Mouse (Mus musculus) lung, embryonic 15.5 days (tissue): ENCODE results near the gene Gm10961. TPM values are rescaled to one million over a fixed set of nuclear protein-coding genes. Genes with fewer than 3 reads are reported as not detected.

ENCODE experiments used
- ATAC-seq: fragments of 200-750 bp; cut with Nextera tagmentation; 2 replicates; pipeline ENCODE4 v1.8.0; 2017; ENCODE audit warnings: moderate number of reproducible peaks, borderline replicate concordance; ENCODE audit not compliant: low FRiP score, low TSS enrichment; ENCODE audit errors: extremely low read depth
- H3K27ac ChIP-seq: fragments of 300-500 bp; sonication (generic); 2 replicates; pipeline ENCODE4 v1.5.1; 2015; ENCODE audit warnings: moderate library complexity, mild to moderate bottlenecking, inconsistent platforms
- H3K27me3 ChIP-seq: fragments of 300-500 bp; sonication (generic); 2 replicates; pipeline ENCODE4 v1.6.1; 2015; ENCODE audit warnings: inconsistent platforms
- H3K36me3 ChIP-seq: fragments of 300-500 bp; sonication (generic); 2 replicates; pipeline ENCODE4 v1.6.1; 2015; ENCODE audit warnings: inconsistent platforms
- H3K4me1 ChIP-seq: fragments of 300-500 bp; sonication (generic); 2 replicates; pipeline ENCODE4 v1.6.1; 2015; ENCODE audit warnings: inconsistent platforms
- H3K4me2 ChIP-seq: fragments of 300-500 bp; sonication (generic); 2 replicates; pipeline ENCODE4 v1.6.1; 2015; ENCODE audit warnings: inconsistent platforms, mild to moderate bottlenecking, moderate library complexity
- H3K4me3 ChIP-seq: fragments of 300-500 bp; sonication (generic); 2 replicates; pipeline ENCODE4 v1.5.1; 2015; ENCODE audit warnings: mild to moderate bottlenecking, inconsistent platforms
- H3K9ac ChIP-seq: fragments of 300-500 bp; sonication (generic); 2 replicates; pipeline ENCODE4 v1.6.1; 2015; ENCODE audit warnings: inconsistent platforms
- H3K9me3 ChIP-seq: fragments of 300-500 bp; sonication (generic); 2 replicates; pipeline ENCODE4 v1.6.1; 2016; ENCODE audit warnings: inconsistent platforms
- WGBS: fragments of 180-500 bp; shearing (Covaris S2); methylation state at CpG from one replicate; pipeline ENCODE4 v1.1.7; 2015; 5-methylcytosine and 5-hydroxymethylcytosine counted together
- polyA plus RNA-seq: library from polyadenylated mRNA; unstranded; fragments of >200 nt; fragmentation: Nextera tagmentation; extraction: Ambion mirVana; gene quantifications from 2 replicates; pipeline ENCODE4 v1.2.1, GENCODE M21; 2015

Gene Gm10961
- polyA plus RNA-seq, 1 experiment from 2014 or later, result not detected

DNA sequence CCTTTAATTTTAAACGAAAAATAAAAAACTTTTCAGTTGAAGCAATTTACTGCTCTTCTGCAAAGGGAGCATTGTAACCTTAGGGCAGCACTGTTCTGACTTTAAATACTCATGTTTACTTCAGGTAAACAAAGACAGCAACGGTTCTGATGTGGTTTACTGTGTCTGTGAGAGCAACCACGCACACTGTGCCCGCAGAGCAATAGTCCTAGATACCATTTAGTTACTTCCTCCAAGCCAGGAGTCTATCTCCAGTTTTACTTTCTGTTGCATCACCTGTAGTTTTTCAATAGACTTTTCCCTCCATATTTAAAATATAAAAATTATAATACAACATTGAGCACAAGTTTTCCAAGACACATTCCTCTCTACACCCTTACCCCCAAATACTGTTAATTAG lies 39.4 kb downstream of the Gm10961 start:
- Histone ChIP-seq H3K27me3 (no peaks in the 10 kb centered on the region), H3K27ac (no peak overlapping the region), H3K9ac (no peak overlapping the region), H3K36me3 (peaks cover 88% of the 10 kb centered on the region), H3K4me1 (no peaks in the 10 kb centered on the region), H3K4me2 (no peak overlapping the region), H3K9me3 (no peaks in the 10 kb centered on the region), H3K4me3 (no peak overlapping the region)
- no peak for ATAC-seq
- WGBS, result 79% methylated on average over 4 of the region's 4 CpGs

DNA sequence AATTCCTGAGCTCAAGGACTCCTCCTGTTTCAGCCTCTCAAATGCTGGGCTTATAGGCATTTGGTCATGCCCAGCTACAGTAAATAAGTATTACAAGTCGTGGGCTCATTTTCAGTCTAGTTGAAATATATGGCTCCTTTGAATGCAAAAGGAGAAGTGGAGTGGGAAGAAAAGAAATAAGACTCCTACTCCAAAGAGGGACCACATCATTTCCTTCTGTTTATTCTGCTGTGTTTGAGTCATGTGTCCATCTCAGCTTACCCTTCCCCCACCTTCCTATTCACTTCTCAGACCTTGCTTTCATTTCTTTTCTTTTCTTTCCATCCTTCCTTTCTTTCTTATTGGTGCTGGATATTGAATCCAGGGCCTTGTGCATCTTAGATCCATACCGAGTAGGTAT lies 40.4 kb downstream of the Gm10961 start:
- Histone ChIP-seq H3K27me3 (no peaks in the 10 kb centered on the region), H3K4me1 (no peaks in the 10 kb centered on the region), H3K4me3 (no peak overlapping the region), H3K9me3 (no peaks in the 10 kb centered on the region), H3K27ac (no peak overlapping the region), H3K9ac (no peak overlapping the region), H3K4me2 (no peak overlapping the region), H3K36me3 (peaks cover 86% of the 10 kb centered on the region)
- 86% methylated on average over 2 of the region's 2 CpGs for WGBS
- no peak for ATAC-seq

DNA sequence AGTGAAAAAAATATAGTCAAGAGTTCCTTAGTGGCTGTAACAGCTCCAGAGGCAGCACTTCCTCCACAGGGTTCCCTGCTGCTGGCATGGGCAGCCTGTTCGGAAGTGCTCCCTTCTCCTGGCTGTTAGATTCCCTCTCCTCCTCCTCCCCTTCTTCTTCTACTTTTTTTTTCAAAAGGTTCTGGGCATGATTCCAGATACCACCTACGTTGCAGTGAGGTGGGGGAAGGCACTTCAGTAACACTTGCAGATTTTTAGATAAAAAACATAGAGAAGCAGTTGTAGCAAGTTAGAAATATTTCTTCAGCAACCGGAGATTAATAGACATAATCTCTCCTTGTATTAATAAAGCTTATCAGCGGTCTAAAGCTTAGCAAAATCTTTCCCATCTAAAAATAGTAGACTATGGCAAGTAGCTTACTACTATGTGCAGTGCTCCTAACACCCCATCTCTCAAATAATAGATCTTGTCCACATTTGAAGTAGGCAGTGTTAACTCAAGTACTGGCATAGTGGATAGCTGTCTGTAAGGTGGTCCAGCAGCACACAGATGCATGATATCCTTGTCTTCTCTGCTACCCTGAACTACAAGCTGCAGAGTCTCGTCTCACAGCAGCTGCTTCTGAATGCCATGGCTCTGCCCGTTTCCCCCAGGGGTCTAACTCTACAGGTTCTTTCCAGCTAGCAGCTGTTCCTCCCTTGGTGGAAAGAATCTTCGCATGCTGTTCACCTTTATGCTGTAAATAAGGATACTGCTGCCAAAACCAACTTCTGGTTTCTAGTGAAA lies 49.9 kb downstream of the Gm10961 start:
- H3K27ac ChIP-seq, result peak overlapping the region; percentile 88
- H3K4me1 ChIP-seq, result peaks cover 37% of the 10 kb centered on the region
- peak overlapping the region; percentile 33 for H3K4me2 ChIP-seq
- peaks cover 10% of the 10 kb centered on the region for H3K36me3 ChIP-seq
- H3K27me3 ChIP-seq, result no peaks in the 10 kb centered on the region
- H3K9me3 ChIP-seq, result no peaks in the 10 kb centered on the region
- WGBS, result 9% methylated on average over 7 of the region's 7 CpGs
- H3K9ac ChIP-seq, result no peak overlapping the region
- ATAC-seq, result peak; percentile 91
- H3K4me3 ChIP-seq, result no peak overlapping the region

Other genes starting within 250 kb of the Gm10961 start
- gene Kcnc4, start 171.8 kb upstream of the Gm10961 start, polyA plus RNA-seq, result 0.04 and 0.14 TPM in 2 replicates
- 2.7 and 2.8 TPM in 2 replicates for gene Slc6a17, start 113.3 kb upstream of the Gm10961 start, polyA plus RNA-seq
- gene Ubl4b, start 76.2 kb upstream of the Gm10961 start, polyA plus RNA-seq, result not detected in 2 replicates
- gene Alx3, start 36.3 kb upstream of the Gm10961 start, polyA plus RNA-seq, result 0.11 and 0.24 TPM in 2 replicates
- 46.7 and 47.0 TPM in 2 replicates for gene Strip1, start 372 bp downstream of the Gm10961 start, polyA plus RNA-seq
- 83.3 and 88.4 TPM in 2 replicates for gene Ahcyl1, start 65.2 kb downstream of the Gm10961 start, polyA plus RNA-seq
- 9.0 and 10.3 TPM in 2 replicates for gene Csf1, start 129.1 kb downstream of the Gm10961 start, polyA plus RNA-seq
- gene Eps8l3, start 245.9 kb downstream of the Gm10961 start, polyA plus RNA-seq, result not detected in 2 replicates